Mouse (Mus musculus): Measurements from ENCODE around the gene Prelid3b. TPM values are rescaled to one million over a fixed set of nuclear protein-coding genes. Genes with fewer than 3 reads are reported as not detected.

Prelid3b gene
- 43.1 and 46.1 TPM in 2 replicates for polyA plus RNA-seq (2012; rRNA removed)

DNA sequence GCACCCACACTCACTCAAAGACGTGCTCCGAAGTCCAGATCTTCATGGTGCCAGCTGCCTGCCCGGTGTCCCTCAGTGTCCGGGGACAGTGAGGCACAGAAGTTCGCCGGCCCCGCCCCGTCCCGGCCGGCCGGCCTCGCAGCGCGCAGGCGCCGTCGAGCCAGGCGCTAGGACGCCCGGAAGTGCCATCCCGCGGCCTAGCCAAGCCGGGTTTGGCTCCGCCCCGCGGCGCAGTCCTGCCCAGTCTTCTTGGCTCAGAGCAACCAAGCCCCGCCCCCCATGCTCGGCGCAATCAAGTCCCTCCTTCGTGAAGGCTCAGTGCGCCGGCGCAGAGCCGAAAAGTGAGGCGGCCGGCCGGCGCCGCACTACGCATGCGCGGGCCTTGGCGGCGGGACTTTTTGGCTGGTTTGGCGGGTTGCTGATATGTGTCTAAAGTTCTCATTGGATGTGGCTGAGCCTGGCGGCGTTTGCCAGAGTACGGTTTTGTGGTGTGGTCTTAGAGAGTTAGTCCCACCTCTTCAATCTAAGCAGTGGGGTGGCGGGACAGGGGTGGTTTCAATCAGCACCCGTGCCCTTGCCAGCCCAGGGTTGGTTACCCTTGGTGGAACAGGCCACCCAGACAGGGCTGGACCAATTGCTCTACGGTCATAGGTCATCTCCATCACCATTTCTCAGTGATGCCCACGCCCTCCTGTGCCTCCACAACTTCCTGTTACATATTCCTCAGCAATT, at the start of gene Prelid3b:
TSS of gene Prelid3b (minus strand) at position 264 of the 732 bp plus-strand sequence.
- H3K4me1 ChIP-seq (ENCODE audit: control insufficient read depth, insufficient read depth, low read length), result peaks cover 13% of the 10 kb centered on the region
- no peaks in the 10 kb centered on the region; the same call in 1 of the 2 replicates for H3K36me3 ChIP-seq (ENCODE audit: control insufficient read depth, insufficient read depth, low read length)
- peak within 1 kb of the TSS; percentile 89 for H3K4me3 ChIP-seq (ENCODE audit: control insufficient read depth, low read depth, low read length)
- H3K27ac ChIP-seq (ENCODE audit: control insufficient read depth, insufficient read depth, low read depth, low read length), result peak within 1 kb of the TSS; percentile 78
- H3K27me3 ChIP-seq (ENCODE audit: control insufficient read depth, insufficient read depth, low read length), result no peaks in the 10 kb centered on the region
- no peak for TF ChIP-seq CTCF (IDR thresholded peaks at IDR 0.05; ENCODE audit: control insufficient read depth, insufficient read depth, insufficient replicate concordance, low read depth, low read length)
- TF ChIP-seq POLR2A (IDR thresholded peaks at IDR 0.05; ENCODE audit: control insufficient read depth, low read depth, low read length), result peak; percentile 78

DNA sequence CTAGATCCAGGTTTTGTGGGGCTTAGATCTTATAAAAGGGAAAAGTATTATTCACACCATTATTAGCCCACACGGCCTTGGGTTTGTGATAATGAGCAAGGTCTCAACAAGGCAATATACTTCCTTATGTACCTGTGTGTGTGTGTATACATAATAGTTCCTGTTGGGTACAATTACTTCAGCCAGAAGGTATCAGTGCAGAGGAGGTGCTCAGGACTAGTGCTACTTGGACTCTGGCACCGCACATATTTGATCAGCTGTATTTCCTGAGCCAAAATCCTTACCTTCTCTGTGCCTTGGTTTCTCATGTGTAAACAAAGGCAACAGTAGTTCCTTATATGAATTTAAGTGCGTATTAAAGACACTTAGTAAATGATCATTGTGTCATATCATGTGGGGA, 49.3 kb upstream of the Prelid3b start:
- Histone ChIP-seq H3K4me3 (ENCODE audit: control insufficient read depth, low read depth, low read length) (no peak overlapping the region), H3K4me1 (ENCODE audit: control insufficient read depth, insufficient read depth, low read length) (no peaks in the 10 kb centered on the region), H3K27ac (ENCODE audit: control insufficient read depth, insufficient read depth, low read depth, low read length) (no peak overlapping the region), H3K36me3 (ENCODE audit: control insufficient read depth, insufficient read depth, low read length) (no peaks in the 10 kb centered on the region), H3K27me3 (ENCODE audit: control insufficient read depth, insufficient read depth, low read length) (no peaks in the 10 kb centered on the region)
- TF ChIP-seq CTCF (IDR thresholded peaks at IDR 0.05; ENCODE audit: control insufficient read depth, insufficient read depth, insufficient replicate concordance, low read depth, low read length), result no peak

DNA sequence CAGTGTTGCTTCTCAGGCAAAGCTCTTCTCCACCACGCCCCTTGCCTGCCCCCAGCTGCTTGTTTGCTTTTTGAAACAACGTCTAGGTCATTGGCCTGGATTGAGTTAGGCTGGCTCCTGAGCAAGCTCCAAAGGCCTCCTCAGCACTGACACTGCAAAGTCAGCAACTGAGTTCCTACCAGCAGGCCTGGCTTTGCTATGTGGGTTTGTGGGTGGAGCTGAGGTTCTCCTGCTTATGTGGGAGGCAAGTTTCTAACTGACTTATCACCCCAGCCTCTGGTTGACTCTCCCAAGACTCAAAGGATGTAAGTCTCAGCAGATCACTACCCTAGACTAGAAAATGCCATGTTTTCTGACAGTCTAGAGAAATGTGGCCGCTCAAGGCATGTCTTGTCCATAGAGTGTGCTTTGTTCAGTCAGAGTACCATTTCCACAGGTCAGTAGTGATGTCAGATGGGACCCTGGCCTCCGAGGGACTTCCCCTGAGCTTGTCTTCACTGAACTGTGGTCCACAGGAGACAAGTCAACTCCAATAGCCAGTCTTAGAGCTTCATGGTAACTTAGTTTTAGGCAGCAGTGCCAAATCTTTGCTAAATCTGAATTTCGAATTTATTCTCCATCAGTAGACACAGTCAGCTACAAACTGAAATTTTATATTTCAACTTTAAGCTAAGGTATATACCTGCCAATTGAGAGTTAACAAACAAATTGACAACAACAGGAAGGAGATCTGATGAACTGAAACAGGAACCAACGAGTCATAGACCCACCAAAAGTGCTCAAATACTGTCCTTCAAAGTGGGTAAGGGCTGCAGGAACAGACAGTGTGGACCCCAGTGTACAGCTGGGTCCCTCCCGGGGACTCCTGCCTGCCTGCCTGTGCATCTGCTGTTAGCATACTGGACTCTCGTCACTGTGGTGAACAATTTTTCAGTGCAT, 44.5 kb upstream of the Prelid3b start:
- Histone ChIP-seq H3K36me3 (ENCODE audit: control insufficient read depth, insufficient read depth, low read length) (no peaks in the 10 kb centered on the region), H3K27ac (ENCODE audit: control insufficient read depth, insufficient read depth, low read depth, low read length) (no peak overlapping the region), H3K4me1 (ENCODE audit: control insufficient read depth, insufficient read depth, low read length) (no peaks in the 10 kb centered on the region), H3K4me3 (ENCODE audit: control insufficient read depth, low read depth, low read length) (no peak overlapping the region), H3K27me3 (ENCODE audit: control insufficient read depth, insufficient read depth, low read length) (no peaks in the 10 kb centered on the region)
- TF ChIP-seq CTCF (IDR thresholded peaks at IDR 0.05; ENCODE audit: control insufficient read depth, insufficient read depth, insufficient replicate concordance, low read depth, low read length) (no peak), POLR2A (IDR thresholded peaks at IDR 0.05; ENCODE audit: control insufficient read depth, low read depth, low read length) (no peak)

DNA sequence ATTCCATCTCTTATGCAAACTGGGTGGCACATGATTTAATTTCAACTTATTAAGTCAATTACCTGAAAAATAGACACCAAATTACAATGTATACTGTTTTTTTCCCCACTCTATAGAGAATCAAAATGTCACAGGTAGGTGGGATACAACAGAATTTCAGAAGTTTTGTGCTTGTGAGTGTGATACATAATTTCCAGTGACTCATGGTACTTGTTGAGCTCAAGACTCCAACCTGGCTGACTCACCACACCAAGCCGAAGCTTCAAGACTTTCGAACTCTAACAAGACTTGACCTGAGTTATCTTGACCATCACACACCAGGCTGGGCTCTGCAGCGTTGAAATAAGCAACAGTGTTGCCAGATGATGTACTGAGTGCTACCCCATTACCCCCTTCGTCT, 42.0 kb upstream of the Prelid3b start:
- Histone ChIP-seq H3K27ac (ENCODE audit: control insufficient read depth, insufficient read depth, low read depth, low read length) (no peak overlapping the region), H3K4me3 (ENCODE audit: control insufficient read depth, low read depth, low read length) (no peak overlapping the region), H3K4me1 (ENCODE audit: control insufficient read depth, insufficient read depth, low read length) (no peaks in the 10 kb centered on the region), H3K36me3 (ENCODE audit: control insufficient read depth, insufficient read depth, low read length) (no peaks in the 10 kb centered on the region), H3K27me3 (ENCODE audit: control insufficient read depth, insufficient read depth, low read length) (no peaks in the 10 kb centered on the region)
- no peak for TF ChIP-seq CTCF (IDR thresholded peaks at IDR 0.05; ENCODE audit: control insufficient read depth, insufficient read depth, insufficient replicate concordance, low read depth, low read length)
- no peak for TF ChIP-seq POLR2A (IDR thresholded peaks at IDR 0.05; ENCODE audit: control insufficient read depth, low read depth, low read length)

DNA sequence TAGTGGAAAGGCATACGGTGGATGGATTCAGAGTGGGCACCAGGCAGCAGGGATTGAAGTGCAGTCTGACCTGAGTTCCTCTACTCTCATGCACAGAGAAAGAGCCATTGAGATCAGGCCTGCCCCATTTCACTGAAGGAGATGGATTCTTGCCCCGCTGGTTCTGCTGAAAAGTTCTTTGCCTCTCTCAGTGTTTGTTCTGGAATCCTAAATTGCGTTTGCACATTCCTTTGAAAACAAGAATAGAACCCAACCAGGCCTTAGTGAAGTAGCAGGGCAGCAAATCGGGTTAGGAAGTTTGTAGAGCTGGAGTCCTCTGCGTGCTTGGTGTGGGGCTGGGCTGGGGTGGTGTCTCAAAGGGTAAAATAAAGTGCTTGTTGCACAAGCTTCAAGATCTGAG, 40.9 kb upstream of the Prelid3b start:
- Histone ChIP-seq H3K4me3 (ENCODE audit: control insufficient read depth, low read depth, low read length) (no peak overlapping the region), H3K27me3 (ENCODE audit: control insufficient read depth, insufficient read depth, low read length) (no peaks in the 10 kb centered on the region), H3K36me3 (ENCODE audit: control insufficient read depth, insufficient read depth, low read length) (no peaks in the 10 kb centered on the region), H3K4me1 (ENCODE audit: control insufficient read depth, insufficient read depth, low read length) (no peaks in the 10 kb centered on the region), H3K27ac (ENCODE audit: control insufficient read depth, insufficient read depth, low read depth, low read length) (no peak overlapping the region)
- TF ChIP-seq POLR2A (IDR thresholded peaks at IDR 0.05; ENCODE audit: control insufficient read depth, low read depth, low read length) (no peak), CTCF (IDR thresholded peaks at IDR 0.05; ENCODE audit: control insufficient read depth, insufficient read depth, insufficient replicate concordance, low read depth, low read length) (no peak)

DNA sequence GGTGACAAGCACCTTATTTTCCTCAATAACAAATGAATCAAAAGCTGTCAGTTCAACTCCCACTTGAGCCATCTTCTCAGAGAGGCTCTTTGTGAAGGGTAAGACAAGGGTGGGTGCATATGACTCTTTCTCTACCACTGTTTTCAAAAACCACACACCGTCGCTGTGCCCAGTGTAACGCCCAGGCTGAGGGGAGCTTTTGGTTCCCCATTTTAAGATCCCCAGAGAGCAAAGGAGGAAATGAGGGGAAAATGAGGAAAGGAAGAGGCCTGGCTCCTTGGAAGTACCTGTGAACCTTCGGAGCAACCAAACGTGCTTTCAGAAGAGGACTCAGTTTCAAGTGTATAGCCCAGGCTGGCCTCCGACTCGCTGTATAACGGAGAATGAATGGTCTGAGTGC, 36.9 kb upstream of the Prelid3b start:
- Histone ChIP-seq H3K27ac (ENCODE audit: control insufficient read depth, insufficient read depth, low read depth, low read length) (no peak overlapping the region), H3K4me3 (ENCODE audit: control insufficient read depth, low read depth, low read length) (no peak overlapping the region), H3K27me3 (ENCODE audit: control insufficient read depth, insufficient read depth, low read length) (no peaks in the 10 kb centered on the region), H3K4me1 (ENCODE audit: control insufficient read depth, insufficient read depth, low read length) (no peaks in the 10 kb centered on the region), H3K36me3 (ENCODE audit: control insufficient read depth, insufficient read depth, low read length) (no peaks in the 10 kb centered on the region)
- no peak for TF ChIP-seq POLR2A (IDR thresholded peaks at IDR 0.05; ENCODE audit: control insufficient read depth, low read depth, low read length)
- no peak for TF ChIP-seq CTCF (IDR thresholded peaks at IDR 0.05; ENCODE audit: control insufficient read depth, insufficient read depth, insufficient replicate concordance, low read depth, low read length)

DNA sequence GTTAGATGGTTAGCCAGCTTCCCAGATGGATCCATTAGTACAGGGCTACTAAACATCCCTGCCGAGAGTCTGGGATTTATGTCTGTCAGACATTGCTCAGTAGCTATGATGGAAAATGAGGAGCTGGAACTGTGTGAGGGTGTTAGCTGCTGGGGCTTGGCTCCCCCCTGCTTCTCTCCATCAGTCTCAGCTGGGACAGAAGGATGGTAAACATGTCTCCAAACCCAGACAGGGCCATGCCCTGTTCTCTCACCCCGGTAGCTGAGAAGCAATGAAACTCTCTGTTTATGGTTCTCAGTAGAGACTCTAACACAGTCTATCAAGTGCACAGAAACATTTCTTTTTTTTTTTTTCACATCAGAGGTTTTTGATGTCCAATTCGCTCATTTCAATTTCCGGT, 35.1 kb upstream of the Prelid3b start:
- Histone ChIP-seq H3K27me3 (ENCODE audit: control insufficient read depth, insufficient read depth, low read length) (no peaks in the 10 kb centered on the region), H3K36me3 (ENCODE audit: control insufficient read depth, insufficient read depth, low read length) (no peaks in the 10 kb centered on the region), H3K4me3 (ENCODE audit: control insufficient read depth, low read depth, low read length) (no peak overlapping the region), H3K27ac (ENCODE audit: control insufficient read depth, insufficient read depth, low read depth, low read length) (no peak overlapping the region), H3K4me1 (ENCODE audit: control insufficient read depth, insufficient read depth, low read length) (no peaks in the 10 kb centered on the region)
- TF ChIP-seq POLR2A (IDR thresholded peaks at IDR 0.05; ENCODE audit: control insufficient read depth, low read depth, low read length), result no peak
- TF ChIP-seq CTCF (IDR thresholded peaks at IDR 0.05; ENCODE audit: control insufficient read depth, insufficient read depth, insufficient replicate concordance, low read depth, low read length), result no peak
